Mouse (Mus musculus): ENCODE data around the gene Calhm2. TPM values are rescaled to one million over a fixed set of nuclear protein-coding genes. Genes with fewer than 3 reads are reported as not detected.

Calhm2 gene
- total and polyA plus RNA-seq, 2 experiments from 2014 or later: 3.5 to 6.8 TPM

DNA sequence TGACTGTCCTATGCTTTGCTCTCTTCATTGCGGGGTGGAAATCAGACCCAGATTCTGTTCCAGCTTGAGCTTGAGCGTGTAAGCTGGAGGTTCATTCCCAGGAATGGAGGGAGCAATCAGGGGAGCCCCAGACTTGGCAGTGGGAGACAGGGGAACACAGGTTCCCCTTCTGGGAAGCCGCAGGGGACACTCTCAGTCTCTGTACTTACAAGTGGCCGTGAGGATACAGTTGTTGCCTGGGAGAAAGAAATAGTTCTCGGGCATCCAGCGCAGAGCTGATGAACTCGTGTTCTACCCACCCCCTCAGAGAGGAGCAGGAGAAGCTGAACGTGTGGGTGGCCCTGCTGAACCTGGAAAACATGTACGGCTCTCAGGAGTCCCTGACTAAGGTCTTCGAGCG, 9.3 kb downstream of the Calhm2 start:
- H3K9me3 ChIP-seq (replicated peaks; ENCODE audit: control insufficient read depth, low read length): no peaks in the 10 kb centered on the region
- 0 out of 2 replicates have a peak, but pooled peaks cover 6% of the 10 kb centered on the region for H3K4me1 ChIP-seq (ENCODE audit: control insufficient read depth, insufficient read depth)
- H3K4me3 ChIP-seq (ENCODE audit: low read depth, low read length): no peak overlapping the region
- no peak for ATAC-seq (ENCODE audit: insufficient read depth, low read depth)
- no peak overlapping the region for H3K27ac ChIP-seq (ENCODE audit: low read depth)
- 84% methylated on average over 11 of the region's 11 CpGs for WGBS
- no peak overlapping the region for H3K4me2 ChIP-seq (ENCODE audit: low read depth, low read length)
- no peak for DNase-seq (ENCODE audit: low spot score)
- no peaks in the 10 kb centered on the region for H3K27me3 ChIP-seq (ENCODE audit: control insufficient read depth, insufficient read depth, low read length)
- H3K9ac ChIP-seq (replicated peaks; ENCODE audit: low read depth, low read length): no peak overlapping the region
- peaks cover 93% of the 10 kb centered on the region for H3K36me3 ChIP-seq (replicated peaks; ENCODE audit: control insufficient read depth, insufficient read depth, low read length)
- TF ChIP-seq CTCF (IDR thresholded peaks at IDR 0.05; ENCODE audit: low read depth): no peak
- no peak for TF ChIP-seq EP300 (IDR thresholded peaks at IDR 0.05; ENCODE audit: low read depth)

DNA sequence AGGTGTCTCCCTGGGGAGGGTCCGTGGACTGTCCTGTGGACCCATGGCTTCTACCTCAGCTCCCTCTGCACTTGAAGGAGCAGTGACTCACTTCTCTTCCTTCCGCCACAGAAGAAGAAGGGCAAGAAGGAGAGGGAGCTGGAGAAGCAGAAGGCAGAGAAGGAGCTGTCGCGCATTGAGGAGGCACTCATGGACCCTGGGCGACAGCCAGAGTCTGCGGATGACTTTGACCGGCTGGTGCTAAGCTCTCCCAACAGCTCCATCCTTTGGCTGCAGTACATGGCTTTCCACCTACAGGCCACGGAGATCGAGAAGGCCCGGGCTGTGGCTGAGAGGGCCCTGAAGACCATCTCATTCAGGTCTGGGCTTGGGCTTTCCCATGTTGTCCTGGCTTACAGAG, 9.9 kb downstream of the Calhm2 start:
- Histone ChIP-seq H3K4me3 (ENCODE audit: low read depth, low read length) (no peak overlapping the region), H3K4me2 (ENCODE audit: low read depth, low read length) (no peak overlapping the region), H3K27ac (ENCODE audit: low read depth) (no peak overlapping the region), H3K9me3 (replicated peaks; ENCODE audit: control insufficient read depth, low read length) (no peaks in the 10 kb centered on the region), H3K9ac (replicated peaks; ENCODE audit: low read depth, low read length) (no peak overlapping the region), H3K27me3 (ENCODE audit: control insufficient read depth, insufficient read depth, low read length) (no peaks in the 10 kb centered on the region), H3K36me3 (replicated peaks; ENCODE audit: control insufficient read depth, insufficient read depth, low read length) (peaks cover 86% of the 10 kb centered on the region), H3K4me1 (ENCODE audit: control insufficient read depth, insufficient read depth) (0 out of 2 replicates have a peak, but pooled peaks cover 6% of the 10 kb centered on the region)
- WGBS: 87% methylated on average over 10 of the region's 10 CpGs
- DNase-seq (ENCODE audit: low spot score) (no peak), ATAC-seq (ENCODE audit: insufficient read depth, low read depth) (no peak)
- TF ChIP-seq CTCF (IDR thresholded peaks at IDR 0.05; ENCODE audit: low read depth) (no peak), EP300 (IDR thresholded peaks at IDR 0.05; ENCODE audit: low read depth) (no peak)

DNA sequence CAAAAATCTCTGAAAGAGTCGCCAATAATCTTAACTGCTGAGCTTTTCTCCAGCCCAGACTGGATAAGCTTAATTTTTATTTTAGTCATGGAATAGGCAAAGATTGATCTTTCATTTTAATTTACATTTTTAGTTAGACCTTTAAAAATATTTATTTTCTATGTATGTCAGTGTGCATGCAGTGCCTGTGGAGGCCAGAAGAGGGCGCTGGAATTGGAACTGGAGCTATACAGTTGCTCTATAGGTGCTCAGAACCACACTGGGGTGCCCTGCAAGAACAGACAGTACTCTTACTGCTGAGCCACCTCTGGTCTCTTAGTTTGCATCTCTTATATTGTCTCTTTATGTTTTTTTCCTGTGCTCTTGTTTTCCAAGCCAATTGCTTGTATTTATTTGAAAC, 15.3 kb downstream of the Calhm2 start:
- peak; percentile 67 for TF ChIP-seq CTCF (IDR thresholded peaks at IDR 0.05; ENCODE audit: low read depth)
- no peak for TF ChIP-seq EP300 (IDR thresholded peaks at IDR 0.05; ENCODE audit: low read depth)
- 26% methylated on average over 2 of the region's 2 CpGs for WGBS
- H3K9ac ChIP-seq (replicated peaks; ENCODE audit: low read depth, low read length): no peak overlapping the region
- H3K4me1 ChIP-seq (ENCODE audit: control insufficient read depth, insufficient read depth): 0 out of 2 replicates have a peak, but pooled peaks cover 6% of the 10 kb centered on the region
- H3K27ac ChIP-seq (ENCODE audit: low read depth): no peak overlapping the region
- H3K36me3 ChIP-seq (replicated peaks; ENCODE audit: control insufficient read depth, insufficient read depth, low read length): peaks cover 59% of the 10 kb centered on the region
- no peak overlapping the region for H3K4me2 ChIP-seq (ENCODE audit: low read depth, low read length)
- no peaks in the 10 kb centered on the region for H3K27me3 ChIP-seq (ENCODE audit: control insufficient read depth, insufficient read depth, low read length)
- no peaks in the 10 kb centered on the region for H3K9me3 ChIP-seq (replicated peaks; ENCODE audit: control insufficient read depth, low read length)
- ATAC-seq (ENCODE audit: insufficient read depth, low read depth) (no peak), DNase-seq (ENCODE audit: low spot score) (peak; percentile 15)
- no peak overlapping the region for H3K4me3 ChIP-seq (ENCODE audit: low read depth, low read length)

DNA sequence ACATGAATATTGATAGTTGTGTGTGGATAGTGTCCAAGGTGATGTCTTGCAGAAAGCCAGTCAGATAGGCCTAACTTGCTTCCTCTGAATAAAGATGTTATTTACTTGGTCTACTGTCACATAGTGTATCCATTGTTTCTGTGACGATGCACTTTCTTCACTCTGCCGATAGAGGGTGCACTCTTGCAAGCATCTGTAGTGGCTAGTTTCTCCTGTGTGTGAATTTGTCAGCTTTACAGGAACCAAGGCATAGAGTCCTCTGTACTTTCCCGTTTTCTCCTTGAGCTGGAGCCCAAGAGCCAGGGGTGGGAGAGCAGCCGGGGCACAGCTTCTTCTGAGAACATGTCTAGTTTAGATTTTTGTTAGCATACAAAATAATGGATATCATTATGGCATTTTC, 17.0 kb downstream of the Calhm2 start:
- H3K4me2 ChIP-seq (ENCODE audit: low read depth, low read length): no peak overlapping the region
- no peaks in the 10 kb centered on the region for H3K27me3 ChIP-seq (ENCODE audit: control insufficient read depth, insufficient read depth, low read length)
- no peak overlapping the region for H3K9ac ChIP-seq (replicated peaks; ENCODE audit: low read depth, low read length)
- peak; percentile 57 for DNase-seq (ENCODE audit: low spot score)
- TF ChIP-seq CTCF (IDR thresholded peaks at IDR 0.05; ENCODE audit: low read depth) (peak; percentile 85), EP300 (IDR thresholded peaks at IDR 0.05; ENCODE audit: low read depth) (no peak)
- H3K27ac ChIP-seq (ENCODE audit: low read depth): no peak overlapping the region
- ATAC-seq (ENCODE audit: insufficient read depth, low read depth): 0 out of 2 replicates have a peak, but pooled peaks have one; percentile 30
- no peaks in the 10 kb centered on the region for H3K9me3 ChIP-seq (replicated peaks; ENCODE audit: control insufficient read depth, low read length)
- no peak overlapping the region for H3K4me3 ChIP-seq (ENCODE audit: low read depth, low read length)
- 0 out of 2 replicates have a peak, but pooled peaks cover 6% of the 10 kb centered on the region for H3K4me1 ChIP-seq (ENCODE audit: control insufficient read depth, insufficient read depth)
- 45% methylated on average over 4 of the region's 4 CpGs for WGBS
- H3K36me3 ChIP-seq (replicated peaks; ENCODE audit: control insufficient read depth, insufficient read depth, low read length): peaks cover 54% of the 10 kb centered on the region

DNA sequence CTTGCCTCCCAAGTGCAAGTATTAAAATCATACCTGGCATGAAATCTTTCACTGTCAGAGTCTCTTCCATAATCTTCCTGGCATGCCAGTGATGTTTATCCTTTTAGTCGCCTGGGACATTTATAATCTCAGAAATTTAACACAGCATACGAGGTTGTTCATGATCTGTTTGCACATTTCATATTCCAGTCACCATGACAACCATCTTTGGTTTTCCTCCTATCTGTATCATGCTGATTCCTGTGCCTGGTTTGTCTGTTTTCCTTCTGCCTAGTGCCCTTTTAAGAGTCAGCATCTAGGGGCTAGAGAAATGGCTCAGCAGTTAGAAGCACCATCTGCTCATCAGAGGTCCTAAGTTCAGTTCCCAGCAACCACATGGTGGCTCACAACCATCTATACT, 19.5 kb downstream of the Calhm2 start:
- no peaks in the 10 kb centered on the region for H3K9me3 ChIP-seq (replicated peaks; ENCODE audit: control insufficient read depth, low read length)
- no peak overlapping the region for H3K9ac ChIP-seq (replicated peaks; ENCODE audit: low read depth, low read length)
- TF ChIP-seq CTCF (IDR thresholded peaks at IDR 0.05; ENCODE audit: low read depth) (no peak), EP300 (IDR thresholded peaks at IDR 0.05; ENCODE audit: low read depth) (no peak)
- H3K4me1 ChIP-seq (ENCODE audit: control insufficient read depth, insufficient read depth): no peaks in the 10 kb centered on the region
- no peak overlapping the region for H3K4me2 ChIP-seq (ENCODE audit: low read depth, low read length)
- H3K27me3 ChIP-seq (ENCODE audit: control insufficient read depth, insufficient read depth, low read length): no peaks in the 10 kb centered on the region
- H3K4me3 ChIP-seq (ENCODE audit: low read depth, low read length): no peak overlapping the region
- H3K27ac ChIP-seq (ENCODE audit: low read depth): no peak overlapping the region
- ATAC-seq (ENCODE audit: insufficient read depth, low read depth): no peak
- DNase-seq (ENCODE audit: low spot score): no peak
- peaks cover 60% of the 10 kb centered on the region for H3K36me3 ChIP-seq (replicated peaks; ENCODE audit: control insufficient read depth, insufficient read depth, low read length)
- WGBS: 74% methylated on average over 2 of the region's 2 CpGs

DNA sequence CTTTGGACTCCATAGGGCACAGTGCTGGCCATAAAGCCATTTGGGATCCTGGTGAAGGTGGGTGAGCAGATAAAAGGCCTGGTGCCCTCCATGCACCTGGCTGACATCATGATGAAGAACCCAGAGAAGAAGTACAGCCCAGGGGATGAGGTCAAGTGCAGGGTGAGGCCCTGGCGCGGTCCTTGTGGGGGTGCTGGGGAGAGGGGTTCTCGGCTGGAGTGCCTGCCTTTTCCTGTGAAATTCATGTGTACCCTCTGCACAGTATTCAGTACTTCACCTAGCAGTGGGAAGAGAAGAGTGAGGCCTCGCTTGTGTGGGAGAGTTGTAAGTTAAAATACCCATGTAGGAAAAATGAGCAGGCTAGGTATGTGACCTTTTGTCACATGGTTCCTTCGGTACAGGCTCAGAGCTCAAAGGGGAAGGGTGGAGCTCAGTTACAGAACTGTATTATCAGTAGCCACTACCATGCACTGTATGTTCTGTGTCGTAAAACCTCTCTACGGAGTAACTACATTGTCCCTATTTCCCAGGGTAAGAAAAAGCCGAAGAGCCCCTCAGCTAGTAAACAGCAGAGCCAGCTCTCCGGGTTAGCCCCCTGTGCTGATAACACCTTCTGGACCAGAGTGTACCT, 33.3 kb downstream of the Calhm2 start:
- ATAC-seq (ENCODE audit: insufficient read depth, low read depth) (no peak), DNase-seq (ENCODE audit: low spot score) (no peak)
- Histone ChIP-seq H3K9ac (replicated peaks; ENCODE audit: low read depth, low read length) (no peak overlapping the region), H3K27me3 (ENCODE audit: control insufficient read depth, insufficient read depth, low read length) (no peaks in the 10 kb centered on the region), H3K27ac (ENCODE audit: low read depth) (no peak overlapping the region), H3K36me3 (replicated peaks; ENCODE audit: control insufficient read depth, insufficient read depth, low read length) (peaks cover 96% of the 10 kb centered on the region), H3K9me3 (replicated peaks; ENCODE audit: control insufficient read depth, low read length) (no peaks in the 10 kb centered on the region), H3K4me1 (ENCODE audit: control insufficient read depth, insufficient read depth) (no peaks in the 10 kb centered on the region), H3K4me2 (ENCODE audit: low read depth, low read length) (no peak overlapping the region), H3K4me3 (ENCODE audit: low read depth, low read length) (no peak overlapping the region)
- TF ChIP-seq CTCF (IDR thresholded peaks at IDR 0.05; ENCODE audit: low read depth) (no peak), EP300 (IDR thresholded peaks at IDR 0.05; ENCODE audit: low read depth) (no peak)
- WGBS: 76% methylated on average over 9 of the region's 9 CpGs

Measured in heart, postnatal 0 days (tissue).